Mouse (Mus musculus): ENCODE data around the gene Henmt1. TPM values are rescaled to one million over a fixed set of nuclear protein-coding genes. Genes with fewer than 3 reads are reported as not detected.

Henmt1 gene
- polyA plus RNA-seq, 1 experiment: 0.15 TPM

GRCm38 (mm10) chr3:108963278-108963677 is 23.6 kb downstream of the Henmt1 start:
- no peaks in the 10 kb centered on the region for H3K79me3 ChIP-seq (ENCODE audit: low read depth)
- H3K36me3 ChIP-seq (ENCODE audit: control insufficient read depth, insufficient read depth): no peaks in the 10 kb centered on the region
- no peaks in the 10 kb centered on the region for H3K27me3 ChIP-seq (ENCODE audit: control insufficient read depth, insufficient read depth, insufficient read length)
- H3ac ChIP-seq (ENCODE audit: control insufficient read depth, insufficient read length, low read depth): no peak overlapping the region
- H3K79me2 ChIP-seq (ENCODE audit: control insufficient read depth, insufficient read depth): no peaks in the 10 kb centered on the region
- H3K4me3 ChIP-seq (ENCODE audit: insufficient read depth, poor library complexity, severe bottlenecking): no peak overlapping the region
- TF ChIP-seq MYOD1 (IDR thresholded peaks at IDR 0.05; ENCODE audit: control insufficient read depth, insufficient read length, low read depth) (no peak), CTCF (IDR thresholded peaks at IDR 0.05; ENCODE audit: control insufficient read depth, insufficient read depth, insufficient read length) (no peak), MYOG (IDR thresholded peaks at IDR 0.05; ENCODE audit: control insufficient read depth, extremely low read depth, insufficient read length) (no peak), USF1 (IDR thresholded peaks at IDR 0.05; ENCODE audit: low read depth) (no peak), MAX (IDR thresholded peaks at IDR 0.05) (no peak), FOSL1 (IDR thresholded peaks at IDR 0.05; ENCODE audit: insufficient read depth, low read length, poor library complexity, severe bottlenecking) (no peak)

GRCm38 (mm10) chr3:108963776-108964175 is 24.1 kb downstream of the Henmt1 start:
- Histone ChIP-seq H3K79me3 (ENCODE audit: low read depth) (no peaks in the 10 kb centered on the region), H3K27me3 (ENCODE audit: control insufficient read depth, insufficient read depth, insufficient read length) (no peaks in the 10 kb centered on the region), H3ac (ENCODE audit: control insufficient read depth, insufficient read length, low read depth) (no peak overlapping the region), H3K36me3 (ENCODE audit: control insufficient read depth, insufficient read depth) (no peaks in the 10 kb centered on the region), H3K4me3 (ENCODE audit: insufficient read depth, poor library complexity, severe bottlenecking) (no peak overlapping the region), H3K79me2 (ENCODE audit: control insufficient read depth, insufficient read depth) (no peaks in the 10 kb centered on the region)
- TF ChIP-seq FOSL1 (IDR thresholded peaks at IDR 0.05; ENCODE audit: insufficient read depth, low read length, poor library complexity, severe bottlenecking): no peak
- no peak for TF ChIP-seq MYOD1 (IDR thresholded peaks at IDR 0.05; ENCODE audit: control insufficient read depth, insufficient read length, low read depth)
- no peak for TF ChIP-seq USF1 (IDR thresholded peaks at IDR 0.05; ENCODE audit: low read depth)
- TF ChIP-seq MYOG (IDR thresholded peaks at IDR 0.05; ENCODE audit: control insufficient read depth, extremely low read depth, insufficient read length): no peak
- no peak for TF ChIP-seq MAX (IDR thresholded peaks at IDR 0.05)
- no peak for TF ChIP-seq CTCF (IDR thresholded peaks at IDR 0.05; ENCODE audit: control insufficient read depth, insufficient read depth, insufficient read length)
- no peak for TF ChIP-seq CEBPB (IDR thresholded peaks at IDR 0.05; ENCODE audit: low read depth)

- H3ac ChIP-seq (ENCODE audit: control insufficient read depth, insufficient read length, low read depth): no peak overlapping the region
- no peak overlapping the region for H3K4me3 ChIP-seq (ENCODE audit: insufficient read depth, poor library complexity, severe bottlenecking)
- no peaks in the 10 kb centered on the region for H3K79me2 ChIP-seq (ENCODE audit: control insufficient read depth, insufficient read depth)
- H3K36me3 ChIP-seq (ENCODE audit: control insufficient read depth, insufficient read depth): no peaks in the 10 kb centered on the region
- no peaks in the 10 kb centered on the region for H3K79me3 ChIP-seq (ENCODE audit: low read depth)
- TF ChIP-seq CEBPB (IDR thresholded peaks at IDR 0.05; ENCODE audit: low read depth) (no peak), MYOG (IDR thresholded peaks at IDR 0.05; ENCODE audit: control insufficient read depth, extremely low read depth, insufficient read length) (no peak), MAX (IDR thresholded peaks at IDR 0.05) (no peak), USF1 (IDR thresholded peaks at IDR 0.05; ENCODE audit: low read depth) (no peak), CTCF (IDR thresholded peaks at IDR 0.05; ENCODE audit: control insufficient read depth, insufficient read depth, insufficient read length) (no peak), MYOD1 (IDR thresholded peaks at IDR 0.05; ENCODE audit: control insufficient read depth, insufficient read length, low read depth) (no peak), FOSL1 (IDR thresholded peaks at IDR 0.05; ENCODE audit: insufficient read depth, low read length, poor library complexity, severe bottlenecking) (no peak)
- H3K27me3 ChIP-seq (ENCODE audit: control insufficient read depth, insufficient read depth, insufficient read length): no peaks in the 10 kb centered on the region
These were observed 24.8 kb downstream of the Henmt1 start for GRCm38 (mm10) chr3:108964361-108965044.

GRCm38 (mm10) chr3:108966051-108966450 is 26.4 kb downstream of the Henmt1 start:
- Histone ChIP-seq H3K79me3 (ENCODE audit: low read depth) (no peaks in the 10 kb centered on the region), H3ac (ENCODE audit: control insufficient read depth, insufficient read length, low read depth) (no peak overlapping the region)
- TF ChIP-seq MYOD1 (IDR thresholded peaks at IDR 0.05; ENCODE audit: control insufficient read depth, insufficient read length, low read depth): no peak

GRCm38 (mm10) chr3:108973980-108974660 is 34.4 kb downstream of the Henmt1 start:
- Histone ChIP-seq H3K36me3 (ENCODE audit: control insufficient read depth, insufficient read depth) (peaks cover 48% of the 10 kb centered on the region), H3ac (ENCODE audit: control insufficient read depth, insufficient read length, low read depth) (no peak overlapping the region), H3K4me3 (ENCODE audit: insufficient read depth, poor library complexity, severe bottlenecking) (no peak overlapping the region), H3K79me2 (ENCODE audit: control insufficient read depth, insufficient read depth) (no peaks in the 10 kb centered on the region), H3K27me3 (ENCODE audit: control insufficient read depth, insufficient read depth, insufficient read length) (no peaks in the 10 kb centered on the region), H3K79me3 (ENCODE audit: low read depth) (no peaks in the 10 kb centered on the region)
- TF ChIP-seq MAX (IDR thresholded peaks at IDR 0.05) (no peak), FOSL1 (IDR thresholded peaks at IDR 0.05; ENCODE audit: insufficient read depth, low read length, poor library complexity, severe bottlenecking) (no peak), MYOG (IDR thresholded peaks at IDR 0.05; ENCODE audit: control insufficient read depth, extremely low read depth, insufficient read length) (no peak), CTCF (IDR thresholded peaks at IDR 0.05; ENCODE audit: control insufficient read depth, insufficient read depth, insufficient read length) (no peak), MYOD1 (IDR thresholded peaks at IDR 0.05; ENCODE audit: control insufficient read depth, insufficient read length, low read depth) (peak; percentile 20)

More at GRCm38 (mm10) chr3:108966051-108966450, 26.4 kb downstream of the Henmt1 start:
- H3K4me3 ChIP-seq (ENCODE audit: insufficient read depth, poor library complexity, severe bottlenecking): no peak overlapping the region
- no peaks in the 10 kb centered on the region for H3K36me3 ChIP-seq (ENCODE audit: control insufficient read depth, insufficient read depth)
- no peaks in the 10 kb centered on the region for H3K79me2 ChIP-seq (ENCODE audit: control insufficient read depth, insufficient read depth)
- H3K27me3 ChIP-seq (ENCODE audit: control insufficient read depth, insufficient read depth, insufficient read length): no peaks in the 10 kb centered on the region

Measured in C2C12 (cell line).